Mouse (Mus musculus) natural killer cell, adult 2 months (primary cell): Measurements from ENCODE around the gene Slc25a43.

Experiments
- DNase-seq, 2 experiments: peaks; one replicate each; pipeline ENCODE4 v3.0.0; 2022; ENCODE audit warnings: low spot score in 2 of 2

The Slc25a43 gene

GRCm38 (mm10) chrX:36823932-36824711 is 80.7 kb downstream of the Slc25a43 start:
- DNase-seq = no peak

- DNase-seq = no peak
Measured at GRCm38 (mm10) chrX:36825032-36825431, 81.6 kb downstream of the Slc25a43 start.
